Mouse (Mus musculus) liver, embryonic 14.5 days (tissue): Measurements from ENCODE around the gene Epc2. TPM values are rescaled to one million over a fixed set of nuclear protein-coding genes. Genes with fewer than 3 reads are reported as not detected.

Experiments
- ATAC-seq: fragments of 200-750 bp; cut with Nextera tagmentation; 2 replicates; pipeline ENCODE4 v1.8.0; 2017; ENCODE audit warnings: moderate number of reproducible peaks, mild to moderate bottlenecking, moderate library complexity; ENCODE audit not compliant: insufficient read depth
- DNase-seq, 3 experiments: peaks; one replicate each; pipeline ENCODE4 v3.0.0-alpha.2; 2012 to 2013; ENCODE audit warnings: low read depth in 3 of 3, low spot score in 3 of 3
- H3K27ac ChIP-seq: fragments of 300-500 bp; sonication (generic); 2 replicates; pipeline ENCODE4 v1.5.1; 2014; ENCODE audit warnings: moderate library complexity, mild to moderate bottlenecking, control low read depth, inconsistent platforms
- H3K27me3 ChIP-seq: fragments of 300-500 bp; sonication (generic); 2 replicates; pipeline ENCODE4 v1.6.1; 2014; ENCODE audit warnings: mild to moderate bottlenecking, low read length, moderate library complexity; ENCODE audit not compliant: control insufficient read depth, insufficient read depth
- H3K36me3 ChIP-seq: fragments of 300-500 bp; sonication (generic); replicated peaks from 2 replicates; pipeline ENCODE4 v1.6.1; 2014; ENCODE audit warnings: low read depth; ENCODE audit not compliant: control insufficient read depth, insufficient read depth
- H3K4me1 ChIP-seq, 2 experiments: fragments of 200-500 bp in 1 of 2; fragments of 300-500 bp in 1 of 2; sonication (generic) in 1 of 2; replicated peaks; 2 replicates each; pipeline ENCODE4 v1.6.1; 2012 to 2014; ENCODE audit warnings: antibody characterized with exemption in 1 of 2, inconsistent platforms in 1 of 2, low read length in 1 of 2; ENCODE audit not compliant: control insufficient read depth in 2 of 2, insufficient read depth in 2 of 2
- H3K4me2 ChIP-seq: fragments of 300-500 bp; sonication (generic); 2 replicates; pipeline ENCODE4 v1.6.1; 2014; ENCODE audit warnings: low read depth, mild to moderate bottlenecking, control low read depth, moderate library complexity
- H3K4me3 ChIP-seq, 2 experiments: fragments of 200-500 bp in 1 of 2; fragments of 300-500 bp in 1 of 2; sonication (generic) in 1 of 2; 2 replicates each; pipeline ENCODE4 v1.5.1; 2012 to 2014; ENCODE audit warnings: low read depth in 2 of 2, low read length in 2 of 2, mild to moderate bottlenecking in 2 of 2, control low read depth in 1 of 2, inconsistent platforms in 1 of 2, moderate library complexity in 1 of 2; ENCODE audit not compliant: insufficient read depth in 1 of 2
- H3K9ac ChIP-seq: fragments of 300-500 bp; sonication (generic); replicated peaks from 2 replicates; pipeline ENCODE4 v1.6.1; 2014; ENCODE audit warnings: mild to moderate bottlenecking, control low read depth, moderate library complexity
- H3K9me3 ChIP-seq: fragments of 300-500 bp; sonication (generic); 2 replicates; pipeline ENCODE4 v1.6.1; 2016; ENCODE audit warnings: low read length, mixed read lengths; ENCODE audit not compliant: control insufficient read depth
- CTCF ChIP-seq: IDR thresholded peaks from 2 replicates; pipeline ENCODE4 v1.5.1; 2016; ENCODE audit warnings: antibody characterized with exemption, low read depth, control low read depth
- EP300 ChIP-seq: IDR thresholded peaks from 2 replicates; pipeline ENCODE4 v1.6.1; 2016; ENCODE audit warnings: antibody characterized with exemption, low read depth
- WGBS: fragments of 180-500 bp; shearing (Covaris S2); extraction: QIAGEN DNeasy Blood & Tissue Kit; methylation state at CpG from one replicate; pipeline ENCODE4 v1.1.7; 2014; ENCODE audit not compliant: insufficient replicate concordance; 5-methylcytosine and 5-hydroxymethylcytosine counted together
- polyA plus RNA-seq, 2 experiments: library from polyadenylated mRNA; depleted of rRNA in 1 of 2; stranded (reverse) in 1 of 2; unstranded in 1 of 2; fragments of >200 nt; fragmentation: Nextera tagmentation in 1 of 2; extraction: Ambion mirVana in 1 of 2; gene quantifications; 2 replicates each; pipeline versions ENCODE4 v1.2.1 to v1.2.3; 2012 to 2014

Epc2 gene
- polyA plus RNA-seq, 2 experiments: 1.9 to 4.2 TPM

GRCm38 (mm10) chr2:49471188-49471587 is 19.9 kb downstream of the Epc2 start:
- DNase-seq: no peak
- Histone ChIP-seq H3K4me1 (peaks cover 0 to 13% of the 10 kb centered on the region in 2 experiments; a peak in 2 of 4 replicates), H3K27me3 (no peaks in the 10 kb centered on the region)

GRCm38 (mm10) chr2:49471641-49472355 is 20.5 kb downstream of the Epc2 start:
- Histone ChIP-seq H3K9ac (no peak overlapping the region), H3K4me3 (no peak overlapping the region), H3K4me2 (no peak overlapping the region), H3K36me3 (no peaks in the 10 kb centered on the region), H3K27ac (no peak overlapping the region), H3K4me1 (peaks cover 0 to 13% of the 10 kb centered on the region in 2 experiments; a peak in 2 of 4 replicates), H3K27me3 (no peaks in the 10 kb centered on the region), H3K9me3 (no peaks in the 10 kb centered on the region)
- no peak for TF ChIP-seq EP300
- no peak for TF ChIP-seq CTCF
- DNase-seq (no peak), ATAC-seq (no peak)
- WGBS: 60% methylated on average over 5 of the region's 5 CpGs

More at GRCm38 (mm10) chr2:49471188-49471587, 19.9 kb downstream of the Epc2 start:
- Histone ChIP-seq H3K27ac (no peak overlapping the region), H3K4me3 (no peak overlapping the region), H3K9me3 (no peaks in the 10 kb centered on the region), H3K9ac (no peak overlapping the region), H3K36me3 (no peaks in the 10 kb centered on the region), H3K4me2 (no peak overlapping the region)
- no peak for TF ChIP-seq CTCF
- TF ChIP-seq EP300: no peak
- WGBS: 79% methylated on average over 3 of the region's 3 CpGs
- ATAC-seq: no peak

DNA sequence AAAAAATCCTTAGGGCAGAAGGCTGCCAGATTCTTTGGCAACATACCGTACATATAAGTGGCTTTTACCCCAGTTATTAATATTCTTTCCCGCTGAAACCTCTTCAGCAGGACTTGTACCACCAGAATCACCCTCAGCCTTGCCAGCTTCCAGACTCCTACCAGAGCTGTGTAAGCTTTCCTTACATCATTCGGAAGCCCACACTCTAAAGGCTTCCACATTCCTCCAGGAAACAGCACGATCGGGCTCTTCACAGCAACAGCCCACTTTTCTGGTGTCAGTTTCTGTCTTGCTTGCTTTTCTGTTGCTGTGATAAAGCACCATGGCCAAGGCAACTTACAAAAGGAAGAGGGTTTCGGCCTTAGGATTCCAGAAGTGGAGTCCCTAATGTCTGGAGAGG is 21.2 kb downstream of the Epc2 start:
- 68% methylated on average over 6 of the region's 6 CpGs for WGBS
- H3K9ac ChIP-seq: no peak overlapping the region
- H3K4me3 ChIP-seq: no peak overlapping the region
- no peak for TF ChIP-seq EP300
- TF ChIP-seq CTCF: no peak
- no peaks in the 10 kb centered on the region for H3K9me3 ChIP-seq
- DNase-seq (no peak), ATAC-seq (no peak)
- no peaks in the 10 kb centered on the region for H3K36me3 ChIP-seq
- no peak overlapping the region for H3K27ac ChIP-seq
- no peaks in the 10 kb centered on the region for H3K27me3 ChIP-seq
- no peak overlapping the region for H3K4me2 ChIP-seq
- H3K4me1 ChIP-seq: peaks cover 0 to 13% of the 10 kb centered on the region in 2 experiments; a peak in 2 of 4 replicates

GRCm38 (mm10) chr2:49482146-49482545 is 30.9 kb downstream of the Epc2 start:
- Histone ChIP-seq H3K4me2 (no peak overlapping the region), H3K27me3 (no peaks in the 10 kb centered on the region), H3K27ac (no peak overlapping the region), H3K9ac (no peak overlapping the region), H3K9me3 (no peaks in the 10 kb centered on the region), H3K4me1 (no peaks in the 10 kb centered on the region), H3K36me3 (no peaks in the 10 kb centered on the region), H3K4me3 (no peak overlapping the region)
- TF ChIP-seq CTCF: no peak
- TF ChIP-seq EP300: no peak
- ATAC-seq (no peak), DNase-seq (no peak)

GRCm38 (mm10) chr2:49483382-49483781 is 32.1 kb downstream of the Epc2 start:
- DNase-seq (no peak), ATAC-seq (no peak)
- 81% methylated on average over 5 of the region's 5 CpGs for WGBS
- Histone ChIP-seq H3K27me3 (no peaks in the 10 kb centered on the region), H3K9ac (no peak overlapping the region), H3K9me3 (no peaks in the 10 kb centered on the region), H3K27ac (no peak overlapping the region), H3K4me1 (no peaks in the 10 kb centered on the region), H3K4me3 (no peak overlapping the region), H3K36me3 (no peaks in the 10 kb centered on the region), H3K4me2 (no peak overlapping the region)
- no peak for TF ChIP-seq EP300
- no peak for TF ChIP-seq CTCF
